Mouse (Mus musculus) urinary bladder, postnatal 14 days (tissue): ENCODE measurements at regions not wholly inside any gene's neighbourhood (a gene's known extent, or its start where the extent isn't known, plus 50 kb on each side); places are given as distances from the start of the nearest gene placed in this dataset.
"Not testable (repeated sequence)": the region's sequence is repeated elsewhere in the genome, so short reads cannot be mapped to it uniquely, and the experiment has no call there.

Source experiments
- DNase-seq: peaks from one replicate; pipeline ENCODE4 v3.0.0; 2021; ENCODE audit warnings: low spot score

GRCm38 (mm10) chr9:72166084-72166483 lies 54.4 kb upstream of the Tcf12 start:
- DNase-seq = no peak

- DNase-seq = no peak
Observed at GRCm38 (mm10) chr9:72166611-72167010, 54.9 kb upstream of the Tcf12 start.

GRCm38 (mm10) chr9:72169231-72169630 lies 57.6 kb upstream of the Tcf12 start:
- DNase-seq = no peak

DNA sequence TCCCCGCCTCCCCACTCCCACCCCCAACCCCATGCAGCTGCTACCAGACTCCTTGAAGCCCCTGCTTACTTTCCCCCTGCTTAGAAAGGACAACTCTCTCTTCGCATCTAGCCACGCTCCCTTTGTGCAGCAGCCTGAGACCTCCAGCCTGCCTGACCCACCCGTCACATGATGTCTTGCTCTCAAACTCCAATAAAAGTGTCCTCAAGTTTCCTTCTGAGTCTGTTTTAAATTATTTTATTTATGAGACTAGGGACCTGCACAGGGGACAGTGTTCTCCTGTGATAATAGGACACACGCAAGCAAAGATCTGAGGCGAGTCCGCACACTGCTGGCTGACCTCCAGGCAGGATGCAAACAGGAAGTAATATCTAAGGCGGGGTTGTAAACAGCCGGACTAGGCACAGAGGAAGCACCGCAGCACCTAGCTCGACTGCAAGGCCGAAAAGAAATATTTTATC lies 58.1 kb upstream of the Tcf12 start:
- DNase-seq = peak; percentile 64

- DNase-seq = no peak
Observed at GRCm38 (mm10) chr9:72170235-72170634, 58.6 kb upstream of the Tcf12 start.

GRCm38 (mm10) chr9:72172331-72172730 lies 60.7 kb upstream of the Tcf12 start:
- no peak for DNase-seq

GRCm38 (mm10) chr9:72180972-72181371 lies 69.3 kb upstream of the Tcf12 start:
- no peak for DNase-seq

DNA sequence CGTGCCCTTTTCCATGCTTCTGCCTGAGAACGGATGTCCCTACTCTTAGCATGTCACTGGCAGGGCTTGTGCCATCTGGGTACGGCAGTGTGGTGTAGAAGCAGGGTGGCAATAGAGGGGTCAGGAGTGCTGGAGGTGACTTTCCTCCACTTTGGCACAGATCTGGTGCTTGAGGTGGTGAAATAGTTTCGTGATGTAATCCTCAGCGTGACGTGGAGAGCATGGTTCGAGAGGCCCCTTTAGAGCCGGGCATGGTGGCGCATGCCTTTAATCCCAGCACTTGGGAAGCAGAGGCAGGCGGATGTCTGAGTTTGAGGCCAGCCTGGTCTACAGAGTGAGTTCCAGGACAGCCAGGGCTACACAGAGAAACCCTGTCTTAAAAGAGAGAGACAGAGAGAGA lies 71.7 kb upstream of the Tcf12 start:
- DNase-seq = no peak

DNA sequence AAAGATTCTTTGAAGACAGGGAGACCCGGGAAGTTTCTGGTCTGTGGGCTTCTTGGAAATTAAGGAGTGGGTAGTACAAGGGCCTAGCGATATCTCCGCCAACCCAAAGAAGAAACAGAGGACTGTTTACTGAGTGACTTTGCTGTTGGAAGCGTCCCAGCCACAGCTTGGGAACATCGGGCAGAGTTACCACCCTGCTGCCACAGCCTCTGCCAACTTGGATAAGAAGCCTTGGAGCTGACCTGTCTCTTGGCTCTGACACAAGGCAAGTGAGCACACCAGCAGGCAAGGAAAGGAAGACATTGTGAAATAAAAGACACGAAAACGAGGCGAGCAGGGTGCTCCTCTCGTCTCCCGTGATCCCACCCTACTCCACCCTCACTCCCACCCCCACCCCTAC lies 72.3 kb upstream of the Tcf12 start:
- DNase-seq = peak; percentile 47

DNA sequence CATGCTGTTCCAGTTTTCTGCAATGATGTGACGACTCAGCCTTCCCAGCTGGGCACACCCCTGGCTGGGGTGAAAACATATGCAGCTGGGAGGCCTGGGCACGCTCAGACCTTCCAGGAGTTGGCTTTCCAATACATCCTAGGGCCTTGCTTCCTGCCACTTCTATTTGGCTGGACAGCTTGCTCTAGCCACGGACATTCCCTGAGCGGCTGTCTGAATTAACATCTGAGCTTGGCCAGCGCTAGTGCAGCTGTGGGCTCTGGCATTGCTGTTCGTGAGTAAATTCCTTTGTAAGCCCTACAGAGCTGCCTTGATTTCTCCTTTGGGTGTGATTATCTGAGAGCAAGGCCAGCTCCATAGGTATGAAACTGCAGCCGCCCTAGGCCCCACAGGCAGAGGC lies 78.2 kb upstream of the Tcf12 start:
- DNase-seq = peak; percentile 24

GRCm38 (mm10) chr9:72190631-72191030 lies 79.0 kb upstream of the Tcf12 start:
- no peak for DNase-seq

DNA sequence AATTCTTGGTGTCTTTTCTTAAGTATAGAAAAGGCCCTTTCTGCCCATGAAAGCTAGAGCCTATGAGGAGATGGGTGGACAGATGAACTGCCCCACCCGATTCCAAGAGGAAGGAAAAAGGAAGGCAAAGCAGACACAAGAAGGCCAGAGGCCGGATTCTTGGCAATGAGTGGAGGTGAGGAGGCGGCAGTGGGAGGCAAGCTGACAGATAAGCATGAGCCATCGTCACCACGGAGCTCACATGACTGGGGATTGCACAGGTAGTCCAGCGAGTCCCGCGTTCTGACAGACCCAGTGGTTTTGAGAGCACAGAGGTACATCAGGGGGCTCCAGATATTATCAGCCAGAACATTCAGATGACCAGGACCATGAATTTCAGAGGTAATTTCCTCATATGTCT lies 79.4 kb upstream of the Tcf12 start:
- no peak for DNase-seq

- DNase-seq = peak; percentile 62
Observed at GRCm38 (mm10) chr9:72192051-72192952, 80.6 kb upstream of the Tcf12 start.

- not testable (repeated sequence) for DNase-seq
Observed at GRCm38 (mm10) chr9:72192953-72193337, 81.3 kb upstream of the Tcf12 start.

GRCm38 (mm10) chr9:72195348-72195747 lies 79.3 kb upstream of the Zfp280d start:
- DNase-seq = no peak

GRCm38 (mm10) chr9:72196626-72197330 lies 77.9 kb upstream of the Zfp280d start:
- DNase-seq = peak; percentile 23

DNA sequence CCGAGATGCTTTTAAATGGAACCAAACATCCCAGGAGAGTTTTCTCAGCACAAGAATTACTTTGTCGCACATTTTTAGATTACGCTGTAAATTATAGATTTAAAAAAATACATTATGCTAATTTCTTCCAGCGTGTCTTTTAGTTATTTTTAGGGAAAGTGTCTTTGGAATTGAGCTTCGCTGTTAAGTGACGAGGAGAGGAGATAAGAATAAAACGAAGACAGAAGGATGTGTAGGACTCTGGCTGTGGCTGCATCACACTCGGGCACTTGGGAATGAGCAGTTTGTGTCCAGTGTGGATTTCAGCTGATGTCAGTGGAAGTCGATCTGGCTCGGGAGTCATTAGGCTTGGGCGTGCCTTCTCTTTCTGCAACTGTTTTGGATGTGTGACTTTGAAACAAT lies 77.3 kb upstream of the Zfp280d start:
- no peak for DNase-seq

DNA sequence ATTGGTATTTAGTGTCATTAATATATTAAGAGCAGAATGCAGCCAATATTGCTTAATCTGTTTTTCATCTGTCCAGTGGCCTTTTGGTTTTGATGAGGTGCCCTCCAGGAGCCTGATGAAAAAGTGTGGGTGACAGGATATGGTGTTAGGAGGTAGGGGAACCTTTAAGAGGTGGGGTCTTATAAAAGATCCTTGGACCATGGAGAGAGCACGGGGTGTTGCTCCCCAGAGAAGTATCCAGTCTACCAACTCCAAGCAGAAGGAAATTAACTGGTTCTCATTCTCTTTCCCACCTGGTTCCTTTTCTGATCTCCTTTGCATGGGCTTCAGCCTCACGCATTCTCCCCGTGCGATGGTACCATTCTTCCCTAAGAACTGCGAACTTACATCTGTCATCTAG lies 75.7 kb upstream of the Zfp280d start:
- no peak for DNase-seq

- no peak for DNase-seq
Observed at GRCm38 (mm10) chr9:72204357-72204905, 70.2 kb upstream of the Zfp280d start.

GRCm38 (mm10) chr9:72205815-72206214 lies 68.8 kb upstream of the Zfp280d start:
- no peak for DNase-seq

- no peak for DNase-seq
Observed at GRCm38 (mm10) chr9:72206911-72207310, 67.7 kb upstream of the Zfp280d start.

DNA sequence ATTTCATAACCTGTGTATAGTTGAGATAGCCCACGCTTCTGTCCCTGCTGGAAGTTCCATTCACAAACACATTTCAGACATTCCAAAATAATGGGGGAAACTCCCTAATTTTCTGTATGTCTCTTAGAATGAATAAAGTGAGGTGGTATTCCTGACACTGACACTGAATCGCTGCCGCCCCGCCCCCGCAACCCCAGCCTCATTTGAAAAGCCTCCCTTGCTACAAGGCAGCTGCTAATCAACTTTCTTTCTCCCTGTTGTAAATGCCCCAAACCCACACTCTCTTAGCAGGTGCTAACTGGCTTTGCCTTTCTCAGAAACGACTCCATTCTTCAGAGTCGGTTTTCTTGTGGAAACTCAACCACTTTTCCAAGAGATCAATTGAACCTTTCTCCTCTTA lies 66.4 kb upstream of the Zfp280d start:
- DNase-seq = no peak
